Mouse (Mus musculus) adrenal gland, postnatal 36 days (tissue): ENCODE measurements at regions not wholly inside any gene's neighbourhood (a gene's known extent, or its start where the extent isn't known, plus 50 kb on each side); places are given as distances from the start of the nearest gene placed in this dataset.

Experiments used
- DNase-seq, 2 experiments: peaks; one replicate each; pipeline ENCODE4 v3.0.0; 2021; ENCODE audit warnings: mixed read lengths in 1 of 2

GRCm38 (mm10) chr13:37705482-37705881, 72.7 kb upstream of the Rreb1 start:
- no peak for DNase-seq

- DNase-seq, result no peak
These were observed 67.3 kb upstream of the Rreb1 start for GRCm38 (mm10) chr13:37710913-37711312.

GRCm38 (mm10) chr13:37712908-37713496, 65.2 kb upstream of the Rreb1 start:
- peak; percentile 9 to 23 for DNase-seq

- DNase-seq, result peak in 1 of 2 experiments; percentile 19
These were observed 63.0 kb upstream of the Rreb1 start for GRCm38 (mm10) chr13:37715058-37715712.

- no peak for DNase-seq
These were observed 62.2 kb upstream of the Rreb1 start for GRCm38 (mm10) chr13:37715770-37716693.

GRCm38 (mm10) chr13:37717793-37718192, 60.4 kb upstream of the Rreb1 start:
- no peak for DNase-seq

GRCm38 (mm10) chr13:37718364-37718763, 59.8 kb upstream of the Rreb1 start:
- DNase-seq, result no peak
